Mouse (Mus musculus): ENCODE data around the gene Ski. TPM values are rescaled to one million over a fixed set of nuclear protein-coding genes. Genes with fewer than 3 reads are reported as not detected.
"Not testable (repeated sequence)": the region's sequence is repeated elsewhere in the genome, so short reads cannot be mapped to it uniquely, and the experiment has no call there.

Ski gene
- 10 to 100 TPM; 25.8 to 29.6 (median 28.3) TPM for total RNA-seq (2022)

DNA sequence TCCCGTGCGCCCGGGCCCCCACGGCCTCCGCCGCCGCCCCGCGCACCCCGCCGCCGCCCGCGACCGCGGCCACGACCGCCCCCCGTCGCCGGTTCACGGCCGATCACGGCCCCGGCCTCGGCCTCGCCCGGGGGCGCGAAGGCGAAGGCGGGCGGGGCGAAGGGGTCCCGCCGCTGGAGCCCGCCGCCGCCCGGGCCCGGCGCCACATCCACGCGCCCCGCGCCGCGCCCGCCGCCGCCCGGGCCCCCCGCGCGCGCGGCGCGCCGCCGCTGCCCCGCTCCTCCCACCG, at the start of gene Ski:
Gene Ski (minus strand): TSS at position 41 of the 289 bp plus-strand sequence.
- DNase-seq (ENCODE audit: low spot score in 2 of 2) = no peak

- peak; percentile 65 to 69 for DNase-seq (ENCODE audit: low spot score in 2 of 2)
Observed at GRCm38 (mm10) chr4:155268382-155268781, 46.0 kb upstream of the Ski start.

GRCm38 (mm10) chr4:155267639-155268175, 45.3 kb upstream of the Ski start:
- DNase-seq (ENCODE audit: low spot score in 2 of 2) = peak in 1 of 2 experiments; percentile 21

DNA sequence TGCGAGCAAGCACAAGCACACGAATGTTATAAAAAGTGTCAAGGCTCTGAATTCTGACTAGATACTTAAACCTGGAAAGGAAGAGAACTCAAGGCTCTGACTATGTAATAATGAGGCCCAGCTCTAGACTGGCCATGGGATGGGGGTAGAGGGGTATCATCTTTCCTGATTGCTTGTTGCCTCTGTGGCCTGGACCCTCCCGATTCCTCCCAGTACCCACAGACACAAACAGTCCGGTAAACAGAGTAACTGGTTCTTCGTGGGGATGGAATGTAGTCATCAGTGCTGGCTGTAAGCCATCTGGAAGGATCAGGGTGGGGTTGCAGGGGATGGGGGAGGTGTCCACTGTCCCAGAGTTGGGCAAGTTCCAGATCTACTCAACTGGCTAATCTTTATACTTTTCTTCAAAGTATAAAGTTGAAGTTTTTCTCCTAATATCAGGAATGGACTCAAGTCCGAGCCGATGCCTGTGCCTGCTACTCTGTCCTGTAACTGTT, 44.7 kb upstream of the Ski start:
- no peak for DNase-seq (ENCODE audit: low spot score in 2 of 2)

DNA sequence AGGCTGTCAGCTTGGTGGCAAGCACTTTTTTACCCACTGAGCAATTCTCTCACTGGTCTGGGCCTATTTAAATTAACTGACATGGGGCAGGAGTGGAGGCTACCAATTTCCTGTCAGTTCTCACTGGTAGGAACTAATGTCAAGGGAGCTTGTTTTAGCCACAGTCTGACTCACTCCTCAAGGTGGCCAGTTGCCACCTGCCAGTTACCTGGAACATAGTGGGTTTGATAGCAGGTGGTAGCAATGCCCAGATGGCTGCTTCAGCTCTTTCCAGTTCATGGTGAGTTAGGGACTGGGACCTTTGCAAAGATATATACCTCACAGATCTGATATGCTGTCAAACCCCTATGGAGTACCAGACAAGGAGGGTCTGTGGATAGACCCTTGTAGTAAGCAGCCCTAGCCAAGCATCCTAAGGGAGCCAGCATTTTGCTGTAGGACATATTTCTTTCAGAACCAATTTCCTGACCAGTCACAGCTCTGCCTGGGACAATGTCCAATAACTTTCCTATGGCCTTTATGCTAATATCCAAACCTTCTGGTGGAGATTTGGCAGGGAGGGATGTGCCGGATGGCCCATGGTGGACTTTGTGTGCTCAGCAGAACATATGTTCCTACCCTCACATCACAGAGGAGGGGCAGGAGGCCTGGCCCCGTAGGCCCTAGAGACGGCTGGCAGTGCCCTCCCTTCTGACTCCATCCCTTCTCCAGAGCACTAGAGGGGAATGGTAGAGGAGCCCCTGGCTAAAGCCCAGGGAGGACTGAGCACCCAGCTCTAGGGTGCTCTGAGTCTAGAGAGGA, 42.3 kb upstream of the Ski start:
- no peak for DNase-seq (ENCODE audit: low spot score in 2 of 2)

DNA sequence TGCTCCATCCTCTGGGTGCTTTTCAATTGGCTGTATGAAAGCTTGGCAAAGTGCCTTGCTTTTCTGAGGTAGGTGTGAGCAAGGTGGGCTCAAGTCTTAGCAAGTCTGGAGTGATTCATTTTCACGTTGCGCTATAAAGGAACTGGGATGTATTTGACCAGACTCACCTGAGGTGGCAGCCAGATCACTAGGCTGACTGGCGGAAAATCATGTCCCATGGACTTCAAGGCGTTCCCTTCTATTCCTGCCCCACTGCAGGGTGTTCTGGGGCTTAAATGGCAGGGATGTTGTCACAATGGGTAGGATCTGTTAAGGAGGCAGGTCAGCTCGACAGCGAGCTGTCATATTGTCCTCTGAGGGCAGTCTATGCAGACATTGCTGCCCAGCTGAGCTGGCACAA, 29.9 kb upstream of the Ski start:
- no peak for DNase-seq (ENCODE audit: low spot score in 2 of 2)

GRCm38 (mm10) chr4:155251147-155251546, 28.8 kb upstream of the Ski start:
- no peak for DNase-seq (ENCODE audit: low spot score in 2 of 2)

GRCm38 (mm10) chr4:155250361-155251117, 28.1 kb upstream of the Ski start:
- DNase-seq (ENCODE audit: low spot score in 2 of 2) = no peak

DNA sequence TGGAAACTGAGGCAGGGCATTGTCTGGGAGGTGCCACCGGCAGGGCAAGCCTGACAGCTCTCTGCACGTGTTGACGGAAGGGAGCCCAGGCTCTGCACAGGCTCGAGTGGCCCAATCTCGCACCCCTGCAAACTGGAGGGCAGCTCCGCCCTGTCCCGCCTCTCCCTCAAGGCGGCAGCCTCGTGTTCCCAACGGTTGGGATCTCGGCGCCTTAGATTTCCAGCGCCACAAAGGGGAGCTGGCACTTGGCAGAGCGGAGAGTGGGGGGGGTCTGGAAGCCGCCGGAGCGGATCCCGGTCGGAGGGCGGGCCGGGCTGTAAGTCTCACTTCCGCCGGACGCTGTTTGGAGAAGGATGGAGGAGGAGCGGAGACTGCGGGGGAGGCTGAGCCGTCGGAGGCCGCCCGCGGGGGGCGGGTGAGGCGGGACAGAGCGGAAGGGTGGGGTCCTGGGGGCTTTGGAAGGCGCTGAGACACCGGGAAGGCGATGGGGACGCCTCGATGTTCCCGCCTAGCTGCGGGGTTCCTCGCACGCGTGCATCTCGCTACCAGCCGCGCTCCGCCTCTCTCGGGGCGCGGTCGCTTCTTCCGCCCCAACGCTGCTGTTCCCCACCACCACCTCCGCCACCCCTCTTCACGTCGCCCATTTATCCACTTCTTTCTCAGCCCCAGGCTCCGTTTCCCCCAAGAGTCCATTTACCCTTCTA, 27.4 kb upstream of the Ski start, which contains the start of gene Faap20:
Gene Faap20 (plus strand): TSS at position 155 of the 704 bp plus-strand sequence.
- peak; percentile 63 to 76 for DNase-seq (ENCODE audit: low spot score in 2 of 2)

GRCm38 (mm10) chr4:155249257-155249647, 26.9 kb upstream of the Ski start:
- DNase-seq (ENCODE audit: low spot score in 2 of 2) = peak; percentile 91 to 94

GRCm38 (mm10) chr4:155248054-155248453, 25.7 kb upstream of the Ski start:
- not testable (repeated sequence) for DNase-seq (ENCODE audit: low spot score in 2 of 2)

GRCm38 (mm10) chr4:155246691-155247105, 24.3 kb upstream of the Ski start:
- DNase-seq (ENCODE audit: low spot score in 2 of 2) = peak in 1 of 2 experiments; percentile 63

DNA sequence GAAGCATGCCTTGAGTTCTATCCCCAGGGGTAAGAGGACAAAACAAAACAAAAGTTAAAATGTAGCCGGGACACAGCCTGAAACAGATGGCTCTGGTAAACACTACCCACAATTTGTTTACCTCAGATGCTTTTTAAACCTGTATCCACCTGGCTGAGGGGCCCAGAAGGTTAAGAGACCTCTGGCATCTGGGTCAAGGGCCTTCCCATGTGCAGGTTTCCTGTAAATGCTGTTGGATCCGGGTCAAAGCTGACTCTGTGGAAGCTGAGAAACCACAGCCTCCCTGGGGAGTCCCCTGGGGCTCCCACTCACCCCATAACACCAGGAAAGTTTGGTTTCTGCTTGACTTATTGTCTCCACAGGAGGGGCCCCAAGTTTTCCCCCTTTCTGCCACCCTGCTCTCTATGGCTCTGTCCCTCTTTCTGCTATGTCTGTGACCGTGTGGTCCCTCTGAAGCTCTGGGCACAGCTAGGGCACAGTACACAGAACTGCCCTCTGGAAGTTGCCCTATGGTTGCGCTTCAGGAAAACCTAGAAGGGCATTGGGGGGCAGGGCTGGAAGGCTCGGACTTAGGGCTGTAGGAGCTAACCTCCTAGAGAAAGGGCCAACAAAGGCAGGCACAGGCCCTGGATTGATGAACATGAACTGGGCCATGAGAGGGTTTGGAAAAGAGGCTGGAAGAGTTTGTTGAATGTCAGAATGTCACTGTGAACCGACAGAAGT, 23.5 kb upstream of the Ski start:
- DNase-seq (ENCODE audit: low spot score in 2 of 2) = no peak

DNA sequence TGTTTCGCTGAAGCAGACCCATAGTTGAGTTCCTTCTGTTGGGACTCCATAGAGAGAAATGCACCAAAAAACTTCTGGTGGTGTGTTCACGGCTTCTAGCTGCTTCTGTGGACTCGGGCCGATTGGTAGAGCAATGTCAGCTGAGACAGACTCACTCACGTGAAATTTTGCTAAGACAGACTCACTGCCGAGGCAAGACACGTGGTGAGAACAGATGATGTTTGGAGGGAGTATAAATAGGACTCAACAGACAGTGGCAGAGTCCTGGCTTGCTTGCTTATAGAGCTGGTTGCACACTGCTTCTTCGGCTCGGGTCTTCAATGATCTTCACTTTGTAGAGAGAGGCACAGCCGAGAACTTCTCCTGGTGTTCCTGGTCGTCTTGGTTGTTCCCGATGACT, 20.8 kb upstream of the Ski start:
- DNase-seq (ENCODE audit: low spot score in 2 of 2) = no peak

DNA sequence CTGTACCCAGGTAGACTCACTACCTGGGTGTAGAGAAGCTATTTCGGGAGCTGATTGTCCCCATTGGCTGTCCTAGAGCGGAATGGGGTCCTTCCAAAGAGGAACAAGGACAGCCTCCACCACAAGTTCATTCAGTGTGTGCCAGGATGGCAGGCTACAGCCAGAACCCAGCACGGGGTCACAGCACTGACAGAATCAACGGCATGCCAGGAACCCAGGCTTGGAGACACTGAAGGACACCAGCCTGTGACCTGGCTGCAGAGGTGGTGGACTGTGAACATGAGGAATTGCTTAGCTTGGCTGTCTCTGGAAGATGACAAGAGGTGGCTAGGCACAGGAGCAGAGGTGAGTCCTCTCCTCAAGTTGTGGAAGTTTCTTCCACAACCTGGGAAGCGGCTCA, 19.9 kb upstream of the Ski start:
- DNase-seq (ENCODE audit: low spot score in 2 of 2) = no peak

DNA sequence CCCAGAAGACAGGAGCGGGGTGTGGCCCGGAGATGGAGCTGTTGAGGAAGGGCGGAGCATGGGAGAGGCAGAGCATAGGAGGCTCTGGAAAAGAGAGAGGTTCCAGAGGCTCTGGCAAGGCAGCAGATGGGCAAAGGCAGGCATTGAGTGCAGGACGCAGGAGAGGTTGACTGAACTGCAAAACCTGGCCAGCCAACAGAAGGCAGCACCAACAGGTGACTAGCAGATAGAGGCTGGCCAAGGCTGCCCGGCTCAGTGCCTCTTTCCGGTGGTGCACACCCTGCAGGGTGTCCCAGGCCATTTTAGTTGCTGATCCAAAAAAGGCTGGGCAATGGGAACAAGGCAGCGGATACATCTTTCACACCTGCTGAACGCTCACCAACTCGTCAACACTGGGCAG, 19.4 kb upstream of the Ski start:
- DNase-seq (ENCODE audit: low spot score in 2 of 2) = no peak

GRCm38 (mm10) chr4:155239494-155239893, 17.1 kb upstream of the Ski start:
- DNase-seq (ENCODE audit: low spot score in 2 of 2) = no peak

DNA sequence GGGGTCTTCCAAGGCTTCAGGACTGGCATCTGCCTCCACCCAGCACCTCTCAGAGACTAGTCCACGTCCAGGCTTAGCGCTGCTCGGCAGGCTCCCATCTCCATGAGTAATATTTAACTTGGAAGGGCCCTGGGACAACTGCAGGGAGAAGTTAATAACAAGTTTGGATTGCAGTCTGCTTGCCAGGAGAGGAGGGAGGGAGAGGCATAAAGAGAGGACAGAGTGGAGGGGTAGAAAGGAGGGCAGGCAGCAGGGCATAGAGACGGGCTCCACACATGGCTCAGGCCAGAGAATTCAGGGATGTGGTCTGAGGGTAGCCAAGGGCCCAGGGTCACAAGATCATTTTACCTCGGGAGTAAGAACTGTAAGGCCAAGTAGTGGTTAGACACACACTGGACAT, 15.9 kb upstream of the Ski start:
- DNase-seq (ENCODE audit: low spot score in 2 of 2) = peak in 1 of 2 experiments; percentile 51

- DNase-seq (ENCODE audit: low spot score in 2 of 2) = no peak
Observed at GRCm38 (mm10) chr4:155236737-155237385, 14.5 kb upstream of the Ski start.

DNA sequence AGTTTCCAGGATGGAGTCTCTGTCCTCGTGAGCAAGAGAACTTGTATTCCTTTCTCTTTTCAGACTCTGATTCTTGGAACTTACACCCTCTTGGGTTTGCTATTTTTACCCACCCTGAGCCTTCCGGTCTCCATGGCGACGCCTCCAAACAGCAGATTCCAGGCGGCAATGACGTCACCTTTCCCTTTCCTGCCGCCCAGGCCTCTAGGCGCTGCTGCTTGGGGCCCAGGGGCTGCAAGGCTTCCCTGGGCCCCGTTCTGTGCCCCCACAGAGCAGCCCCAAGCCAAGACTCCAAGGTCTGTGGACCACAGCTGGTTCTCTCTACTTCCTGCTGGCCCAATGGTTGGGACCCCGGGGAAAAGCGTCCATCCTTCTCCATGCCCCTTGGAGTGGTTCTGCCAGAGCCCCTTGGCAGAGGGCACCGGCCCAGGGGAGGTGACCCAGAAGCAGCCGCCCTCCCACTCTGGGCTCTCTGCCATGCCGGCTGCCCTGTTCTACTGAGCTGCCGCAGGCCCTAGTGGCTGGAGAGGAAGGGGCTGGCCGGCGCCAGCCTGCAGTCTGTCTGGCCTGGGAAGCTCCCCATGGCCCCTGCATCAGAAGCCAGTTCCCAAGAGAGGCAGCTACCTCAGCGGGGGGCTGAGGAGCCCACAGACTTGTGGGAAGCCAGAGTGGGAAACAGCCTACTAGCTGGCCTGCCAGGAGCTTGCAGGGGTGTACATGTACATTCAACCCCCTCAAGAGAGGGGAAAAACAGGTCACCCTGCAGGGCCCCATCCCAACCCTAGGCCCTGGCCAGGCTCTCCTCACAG, 13.1 kb upstream of the Ski start:
- DNase-seq (ENCODE audit: low spot score in 2 of 2) = peak; percentile 82 to 90
